ENCODE assay signal across 10 mouse cellular contexts in genomic region chr2:163459380-163459779, GRCm38 (mm10). TPM values are rescaled to one million over a fixed set of nuclear protein-coding genes. Genes with fewer than 3 reads are reported as not detected.
A peak's percentile ranks its signal among the peaks of the same experiment; 100 is the strongest.
DNase-seq lines count a peak whose midpoint lies in the region; ATAC-seq and TF ChIP-seq lines count a peak whose summit lies in the region.
"Had no signal": no experiment of that assay in that cellular context is flagged by ENCODE, and none has a peak within 500 bp of the region (broad histone marks: within the 10 kb centered on the region; RNA-seq: fewer than 3 reads in every experiment).

No protein-coding gene starts in this region.

- H3K27ac ChIP-seq in forebrain, embryonic 12.5 days, result no peak overlapping the region
- H3K27ac ChIP-seq in forebrain, embryonic 10.5 days, result no peak overlapping the region
- peak overlapping the region; percentile 46 for H3K27ac ChIP-seq in hindbrain, embryonic 13.5 days
- no peak overlapping the region for H3K27ac ChIP-seq in stomach, postnatal 0 days (replicated peaks)

- no peak overlapping the region; the same call in 1 of the 2 replicates for H3K9ac ChIP-seq in forebrain, embryonic 12.5 days
- H3K9ac ChIP-seq in hindbrain, embryonic 13.5 days, result 0 out of 2 replicates have a peak overlapping the region, but pooled peaks have one; percentile 39
- H3K9ac ChIP-seq in stomach, postnatal 0 days (ENCODE audit: low read length), result no peak overlapping the region

- no peak for ATAC-seq in forebrain, embryonic 12.5 days (ENCODE audit: low FRiP score)
- peak; percentile 47 for ATAC-seq in hindbrain, embryonic 13.5 days (ENCODE audit: low FRiP score)
- no peak for ATAC-seq in stomach, postnatal 0 days (ENCODE audit: low FRiP score, low TSS enrichment)

- no peak overlapping the region for H3K4me3 ChIP-seq in forebrain, embryonic 12.5 days (replicated peaks)
- H3K4me3 ChIP-seq in forebrain, embryonic 10.5 days, result no peak overlapping the region
- no peak overlapping the region for H3K4me3 ChIP-seq in hindbrain, embryonic 13.5 days
- no peak overlapping the region for H3K4me3 ChIP-seq in stomach, postnatal 0 days (ENCODE audit: low read depth, low read length)

- peaks cover 6% of the 10 kb centered on the region; the same call in 1 of the 2 replicates for H3K4me1 ChIP-seq in forebrain, embryonic 12.5 days
- H3K4me1 ChIP-seq in forebrain, embryonic 10.5 days, result no peaks in the 10 kb centered on the region; the same call in 1 of the 2 replicates
- H3K4me1 ChIP-seq in hindbrain, embryonic 13.5 days (replicated peaks), result peaks cover 14% of the 10 kb centered on the region
- H3K4me1 ChIP-seq in stomach, postnatal 0 days (replicated peaks; ENCODE audit: control insufficient read depth, insufficient read depth), result no peaks in the 10 kb centered on the region

- no peak for DNase-seq in forebrain, embryonic 10.5 days (ENCODE audit: extremely low spot score, low spot score)
- DNase-seq in retina, postnatal 1 day, result peak; percentile 31
- no peak for DNase-seq in retina, embryonic 14.5 days (ENCODE audit: low spot score)
- peak; percentile 76 for DNase-seq in skeletal muscle tissue, adult 2 months (ENCODE audit: low read depth, low spot score)
- DNase-seq in spleen, adult 12 weeks (ENCODE audit: low spot score), result no peak
- no peak for DNase-seq in stomach, postnatal 0 days (ENCODE audit: low spot score)
- DNase-seq: liver; right cerebral cortex, postnatal 14 days had no signal

- peak overlapping the region; percentile 24; the same call in 1 of the 2 replicates for H3K4me2 ChIP-seq in forebrain, embryonic 12.5 days
- peak overlapping the region; percentile 29 for H3K4me2 ChIP-seq in hindbrain, embryonic 13.5 days
- no peak overlapping the region for H3K4me2 ChIP-seq in stomach, postnatal 0 days (replicated peaks; ENCODE audit: low read depth)

- WGBS in forebrain, embryonic 12.5 days, result 42% methylated on average over 10 of the region's 10 CpGs
- WGBS in forebrain, embryonic 10.5 days, result 46% methylated on average over 10 of the region's 10 CpGs
- WGBS in hindbrain, embryonic 13.5 days, result 32% methylated on average over 10 of the region's 10 CpGs
- 32% methylated on average over 10 of the region's 10 CpGs for WGBS in stomach, postnatal 0 days

- H3K27me3 ChIP-seq in forebrain, embryonic 12.5 days, result peaks cover 12% of the 10 kb centered on the region
- H3K27me3 ChIP-seq in forebrain, embryonic 10.5 days (ENCODE audit: poor library complexity, severe bottlenecking), result peaks cover 15% of the 10 kb centered on the region
- 0 out of 2 replicates have a peak, but pooled peaks cover 9% of the 10 kb centered on the region for H3K27me3 ChIP-seq in hindbrain, embryonic 13.5 days
- H3K27me3 ChIP-seq in stomach, postnatal 0 days (ENCODE audit: control insufficient read depth, insufficient read depth, low read length), result no peaks in the 10 kb centered on the region

- H3K9me3 ChIP-seq in forebrain, embryonic 12.5 days, result no peaks in the 10 kb centered on the region
- H3K9me3 ChIP-seq in forebrain, embryonic 10.5 days, result no peaks in the 10 kb centered on the region
- no peaks in the 10 kb centered on the region for H3K9me3 ChIP-seq in hindbrain, embryonic 13.5 days
- no peaks in the 10 kb centered on the region for H3K9me3 ChIP-seq in stomach, postnatal 0 days (ENCODE audit: control insufficient read depth, low read length)

- H3K36me3 ChIP-seq in forebrain, embryonic 12.5 days (replicated peaks), result peaks cover 3% of the 10 kb centered on the region; the same call in 1 of the 2 replicates
- no peaks in the 10 kb centered on the region for H3K36me3 ChIP-seq in forebrain, embryonic 10.5 days (replicated peaks)
- peaks cover 15% of the 10 kb centered on the region for H3K36me3 ChIP-seq in hindbrain, embryonic 13.5 days
- H3K36me3 ChIP-seq in stomach, postnatal 0 days (ENCODE audit: control insufficient read depth, insufficient read depth, low read length), result no peaks in the 10 kb centered on the region

- TF ChIP-seq EP300 in stomach, postnatal 0 days (optimal IDR thresholded peaks at IDR 0.05), result no peak

- TF ChIP-seq CTCF in stomach, postnatal 0 days (IDR thresholded peaks at IDR 0.05; ENCODE audit: low read depth), result no peak

RNA-seq across cellular contexts. Expression of gene Fitm2, which starts 13.0 kb away (rescaled TPM):
- polyA plus RNA-seq in forebrain, embryonic 12.5 days (2016; fragmentation: Nextera tagmentation; extraction: Ambion mirVana), result 11.5 and 11.7 TPM in 2 replicates
- polyA plus RNA-seq in forebrain, embryonic 10.5 days (2016; fragmentation: Nextera tagmentation; extraction: Ambion mirVana), result 10.9 and 11.1 TPM in 2 replicates
- polyA plus RNA-seq in hindbrain, embryonic 13.5 days (2015; fragmentation: Nextera tagmentation; extraction: Ambion mirVana), result 14.0 and 14.1 TPM in 2 replicates
- 11.2 TPM in 2 replicates for polyA plus RNA-seq in stomach, postnatal 0 days (2015; fragmentation: Nextera tagmentation; extraction: Ambion mirVana)

RNA-seq across cellular contexts. Expression of gene Gdap1l1, which starts 21.1 kb away (rescaled TPM):
- polyA plus RNA-seq in forebrain, embryonic 12.5 days (2016; fragmentation: Nextera tagmentation; extraction: Ambion mirVana), result 54.7 and 56.5 TPM in 2 replicates
- 10.0 and 11.8 TPM in 2 replicates for polyA plus RNA-seq in forebrain, embryonic 10.5 days (2016; fragmentation: Nextera tagmentation; extraction: Ambion mirVana)
- 121 and 129 TPM in 2 replicates for polyA plus RNA-seq in hindbrain, embryonic 13.5 days (2015; fragmentation: Nextera tagmentation; extraction: Ambion mirVana)
- polyA plus RNA-seq in stomach, postnatal 0 days (2015; fragmentation: Nextera tagmentation; extraction: Ambion mirVana), result 1.9 and 2.7 TPM in 2 replicates

RNA-seq across cellular contexts. Expression of gene R3hdml, which starts 32.7 kb away (rescaled TPM):
- not detected in 2 replicates for polyA plus RNA-seq in forebrain, embryonic 12.5 days (2016; fragmentation: Nextera tagmentation; extraction: Ambion mirVana)
- polyA plus RNA-seq in forebrain, embryonic 10.5 days (2016; fragmentation: Nextera tagmentation; extraction: Ambion mirVana), result not detected in 2 replicates
- not detected in 2 replicates for polyA plus RNA-seq in hindbrain, embryonic 13.5 days (2015; fragmentation: Nextera tagmentation; extraction: Ambion mirVana)
- 0.23 and 0.40 TPM in 2 replicates for polyA plus RNA-seq in stomach, postnatal 0 days (2015; fragmentation: Nextera tagmentation; extraction: Ambion mirVana)

RNA-seq across cellular contexts. Expression of gene Oser1, which starts 34.9 kb away (rescaled TPM):
- 74.5 and 77.0 TPM in 2 replicates for polyA plus RNA-seq in forebrain, embryonic 12.5 days (2016; fragmentation: Nextera tagmentation; extraction: Ambion mirVana)
- 86.8 and 95.5 TPM in 2 replicates for polyA plus RNA-seq in forebrain, embryonic 10.5 days (2016; fragmentation: Nextera tagmentation; extraction: Ambion mirVana)
- 75.0 and 76.2 TPM in 2 replicates for polyA plus RNA-seq in hindbrain, embryonic 13.5 days (2015; fragmentation: Nextera tagmentation; extraction: Ambion mirVana)
- 79.8 and 81.4 TPM in 2 replicates for polyA plus RNA-seq in stomach, postnatal 0 days (2015; fragmentation: Nextera tagmentation; extraction: Ambion mirVana)

RNA-seq across cellular contexts. Expression of gene Hnf4a, which starts 47.2 kb away (rescaled TPM):
- polyA plus RNA-seq in forebrain, embryonic 12.5 days (2016; fragmentation: Nextera tagmentation; extraction: Ambion mirVana), result not detected in 2 replicates
- not detected in 2 replicates for polyA plus RNA-seq in forebrain, embryonic 10.5 days (2016; fragmentation: Nextera tagmentation; extraction: Ambion mirVana)
- polyA plus RNA-seq in hindbrain, embryonic 13.5 days (2015; fragmentation: Nextera tagmentation; extraction: Ambion mirVana), result 0.09 TPM in 1 of 2 replicates, not detected in the other
- polyA plus RNA-seq in stomach, postnatal 0 days (2015; fragmentation: Nextera tagmentation; extraction: Ambion mirVana), result 24.2 and 27.7 TPM in 2 replicates

Comparison
In these comparisons a context has a peak if more than half of its experiments do, and no peak if none do; other contexts are left out.
1. DNase-seq: peak in retina, postnatal 1 day (single experiment) and skeletal muscle tissue, adult 2 months (single experiment); none in forebrain, embryonic 10.5 days (single experiment), retina, embryonic 14.5 days (single experiment), spleen, adult 12 weeks (single experiment) and stomach, postnatal 0 days (single experiment).